Mouse (Mus musculus): ENCODE data around the gene Gm49450.

DNA sequence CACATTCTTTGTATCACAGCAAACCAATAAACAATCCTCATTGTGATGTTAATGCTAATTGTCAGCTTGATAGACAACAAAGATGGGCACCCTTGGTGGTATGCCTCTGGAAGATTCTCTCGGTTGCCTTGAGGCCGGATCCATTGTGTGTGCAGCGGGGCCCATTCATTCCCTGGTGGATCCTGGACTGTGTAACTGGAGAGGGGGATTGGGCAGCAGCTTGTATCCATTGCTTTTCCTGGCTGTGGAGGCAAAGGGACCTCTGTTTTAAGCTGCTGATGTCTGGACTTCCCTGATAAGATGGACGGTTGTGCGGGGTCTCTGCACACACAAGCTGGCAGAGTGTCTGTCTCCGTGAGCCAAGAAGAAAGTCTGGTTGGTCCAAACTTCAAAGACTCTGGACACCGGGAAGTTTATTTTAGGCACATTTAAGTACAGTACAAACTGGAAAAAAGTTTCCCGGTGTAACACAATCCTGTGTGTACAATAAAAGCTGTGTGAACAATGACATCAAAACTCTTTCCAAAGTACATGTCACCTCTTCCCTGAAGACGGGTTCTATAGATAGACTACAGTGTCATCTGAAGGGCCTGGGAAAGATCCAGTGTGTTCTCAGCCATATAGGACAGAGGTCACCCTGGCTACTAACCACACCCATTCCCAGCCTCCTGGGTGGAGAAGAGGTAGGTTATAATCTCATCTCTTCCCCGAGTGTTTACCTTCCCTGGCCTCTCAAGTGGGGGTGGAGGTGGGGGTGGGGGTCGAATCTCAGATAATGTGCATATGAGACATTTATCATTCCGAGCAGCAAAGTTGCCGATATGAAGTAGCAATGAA, 44.8 kb upstream of the Gm49450 start:
- TF ChIP-seq POLR2A (IDR thresholded peaks at IDR 0.05; ENCODE audit: low read depth, low read length) = no peak
- no peak for TF ChIP-seq CTCF (IDR thresholded peaks at IDR 0.05; ENCODE audit: borderline replicate concordance, insufficient read depth, low read length)
